In genomic region chr19:7339867-7340266, GRCm38 (mm10) we compare ENCODE assay signal across 8 mouse cellular contexts. TPM values are rescaled to one million over a fixed set of nuclear protein-coding genes. Genes with fewer than 3 reads are reported as not detected.
DNase-seq lines count a peak whose midpoint lies in the region; ATAC-seq and TF ChIP-seq lines count a peak whose summit lies in the region.

No protein-coding gene starts in this region.

- H3K4me1 ChIP-seq in spleen, adult 2 months (ENCODE audit: control insufficient read depth, insufficient read depth, insufficient read length) = peaks cover 28% of the 10 kb centered on the region; the same call in 1 of the 2 replicates
- peaks cover 41% of the 10 kb centered on the region for H3K4me1 ChIP-seq in limb, embryonic 15.5 days
- H3K4me1 ChIP-seq in stomach, postnatal 0 days (replicated peaks; ENCODE audit: control insufficient read depth, insufficient read depth) = peaks cover 12% of the 10 kb centered on the region

- TF ChIP-seq EP300 in stomach, postnatal 0 days (optimal IDR thresholded peaks at IDR 0.05) = no peak

- H3K36me3 ChIP-seq in spleen, adult 2 months (ENCODE audit: control insufficient read depth, insufficient read depth, low read length) = no peaks in the 10 kb centered on the region
- no peaks in the 10 kb centered on the region for H3K36me3 ChIP-seq in limb, embryonic 15.5 days
- no peaks in the 10 kb centered on the region for H3K36me3 ChIP-seq in stomach, postnatal 0 days (ENCODE audit: control insufficient read depth, insufficient read depth, low read length)

- H3K4me2 ChIP-seq in limb, embryonic 15.5 days = peak overlapping the region; percentile 81
- H3K4me2 ChIP-seq in stomach, postnatal 0 days (replicated peaks; ENCODE audit: low read depth) = peak overlapping the region; percentile 91

- no peak for ATAC-seq in CD4-positive, CD25-positive, alpha-beta regulatory T cell, adult 4 months
- no peak for ATAC-seq in limb, embryonic 15.5 days (ENCODE audit: insufficient number of reproducible peaks, low FRiP score, low TSS enrichment, low read depth)
- ATAC-seq in stomach, postnatal 0 days (ENCODE audit: low FRiP score, low TSS enrichment) = no peak

- no peaks in the 10 kb centered on the region for H3K27me3 ChIP-seq in spleen, adult 2 months (ENCODE audit: control insufficient read depth, insufficient read depth, low read length)
- H3K27me3 ChIP-seq in limb, embryonic 15.5 days = no peaks in the 10 kb centered on the region
- H3K27me3 ChIP-seq in stomach, postnatal 0 days (ENCODE audit: control insufficient read depth, insufficient read depth, low read length) = no peaks in the 10 kb centered on the region

- H3K27ac ChIP-seq in spleen, adult 2 months (ENCODE audit: insufficient read depth, low read length) = peak overlapping the region; percentile 25; the same call in 1 of the 2 replicates
- peak overlapping the region; percentile 87; the same call in 1 of the 2 replicates for H3K27ac ChIP-seq in limb, embryonic 15.5 days
- peak overlapping the region; percentile 96 for H3K27ac ChIP-seq in stomach, postnatal 0 days (replicated peaks)

- H3K9me3 ChIP-seq in limb, embryonic 15.5 days = no peaks in the 10 kb centered on the region
- no peaks in the 10 kb centered on the region for H3K9me3 ChIP-seq in stomach, postnatal 0 days (ENCODE audit: control insufficient read depth, low read length)

- DNase-seq in CD4-positive, CD25-positive, alpha-beta regulatory T cell, adult 2 months (ENCODE audit: low read depth, low spot score) = peak; percentile 17
- DNase-seq in spleen, adult 2 months (ENCODE audit: low read depth in 1 of 2, low spot score in 2 of 2) = no peak
- DNase-seq in spleen, adult 12 weeks (ENCODE audit: low spot score) = no peak
- no peak for DNase-seq in stomach, postnatal 0 days (ENCODE audit: low spot score)
- DNase-seq in layer of hippocampus, adult 8-10 months (ENCODE audit: low spot score in 2 of 2) = no peak
- no peak for DNase-seq in thymus, postnatal 0 days (ENCODE audit: low spot score)

- TF ChIP-seq CTCF in spleen, adult 2 months (IDR thresholded peaks at IDR 0.05; ENCODE audit: extremely low read depth, insufficient read depth, insufficient read length, insufficient replicate concordance) = no peak
- TF ChIP-seq CTCF in stomach, postnatal 0 days (IDR thresholded peaks at IDR 0.05; ENCODE audit: low read depth) = no peak

- H3K4me3 ChIP-seq in spleen, adult 2 months (ENCODE audit: extremely low read depth, insufficient read depth, insufficient read length) = peak overlapping the region; percentile 67
- H3K4me3 ChIP-seq in limb, embryonic 15.5 days = peak overlapping the region; percentile 89
- H3K4me3 ChIP-seq in stomach, postnatal 0 days (ENCODE audit: low read depth, low read length) = peak overlapping the region; percentile 89

- WGBS in spleen, adult 2 months = 48% methylated on average over 4 of the region's 4 CpGs
- WGBS in limb, embryonic 15.5 days = 29% methylated on average over 4 of the region's 4 CpGs
- WGBS in stomach, postnatal 0 days = 13% methylated on average over 4 of the region's 4 CpGs

- no peak for TF ChIP-seq POLR2A in spleen, adult 2 months (IDR thresholded peaks at IDR 0.05; ENCODE audit: low read depth, low read length)

- H3K9ac ChIP-seq in limb, embryonic 15.5 days = peak overlapping the region; percentile 93
- H3K9ac ChIP-seq in stomach, postnatal 0 days (ENCODE audit: low read length) = peak overlapping the region; percentile 99

RNA-seq across cellular contexts. Expression of gene Mark2, which starts 1.8 kb away (rescaled TPM):
- polyA plus RNA-seq in CD4-positive, CD25-positive, alpha-beta regulatory T cell, adult 4 months (2017; shearing (Covaris generic)) = 10 to 100 TPM; 53.0 to 75.8 TPM
- polyA plus RNA-seq in spleen, adult 2 months (2012; rRNA removed) = 84.8 and 111 TPM in 2 replicates
- polyA plus RNA-seq in limb, embryonic 15.5 days (2015; fragmentation: Nextera tagmentation; extraction: Ambion mirVana) = 41.1 and 46.4 TPM in 2 replicates
- 44.7 and 56.0 TPM in 2 replicates for polyA plus RNA-seq in stomach, postnatal 0 days (2015; fragmentation: Nextera tagmentation; extraction: Ambion mirVana)
- 100 to 1,000 TPM; 101 to 135 (median 120) TPM for total RNA-seq in layer of hippocampus, adult 8-10 months (2022)
- polyA plus RNA-seq in thymus, postnatal 0 days (2015; fragmentation: Nextera tagmentation; extraction: Ambion mirVana) = 48.1 and 65.1 TPM in 2 replicates

RNA-seq across cellular contexts. Expression of gene Spindoc, which starts 42.9 kb away (rescaled TPM):
- 1 to 10 TPM; 3.5 to 4.1 TPM for polyA plus RNA-seq in CD4-positive, CD25-positive, alpha-beta regulatory T cell, adult 4 months (2017; shearing (Covaris generic))
- polyA plus RNA-seq in spleen, adult 2 months (2012; rRNA removed) = 10.3 and 12.2 TPM in 2 replicates
- polyA plus RNA-seq in limb, embryonic 15.5 days (2015; fragmentation: Nextera tagmentation; extraction: Ambion mirVana) = 24.8 and 26.0 TPM in 2 replicates
- 13.5 and 14.2 TPM in 2 replicates for polyA plus RNA-seq in stomach, postnatal 0 days (2015; fragmentation: Nextera tagmentation; extraction: Ambion mirVana)
- 10 to 100 TPM; 31.8 to 36.3 (median 33.9) TPM for total RNA-seq in layer of hippocampus, adult 8-10 months (2022)
- 28.6 and 35.2 TPM in 2 replicates for polyA plus RNA-seq in thymus, postnatal 0 days (2015; fragmentation: Nextera tagmentation; extraction: Ambion mirVana)

Comparison
In these comparisons a context has a peak if more than half of its experiments do, and no peak if none do; other contexts are left out.
1. H3K27ac ChIP-seq: peak in every context shown above with its lines; median percentile 96 in stomach, postnatal 0 days; 87 in limb, embryonic 15.5 days; 25 in spleen, adult 2 months.